Mouse (Mus musculus) kidney, adult 18-20 months (tissue): ENCODE results near the gene Tgfbrap1.

Experiments
- DNase-seq: peaks from one replicate; pipeline ENCODE4 v3.0.0; 2021

The Tgfbrap1 gene

DNA sequence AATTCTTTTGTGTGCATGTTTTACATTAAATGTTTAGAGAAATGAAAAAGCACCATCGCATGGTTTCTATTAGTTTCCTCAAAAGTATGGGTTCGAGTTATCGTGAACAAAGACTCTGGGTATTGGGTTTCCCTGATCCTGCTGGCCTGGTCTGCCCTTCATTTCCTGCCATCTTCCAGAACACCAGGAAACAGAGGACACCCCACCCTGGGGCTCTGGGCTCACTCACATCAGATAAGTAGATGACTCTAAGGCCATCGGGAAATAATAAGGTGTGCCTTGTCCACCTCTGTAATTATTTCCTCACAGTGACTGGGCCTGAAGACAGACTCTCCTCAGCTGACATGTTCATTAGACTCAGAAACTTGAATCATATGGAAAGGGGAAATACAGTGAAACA lies 88.0 kb downstream of the Tgfbrap1 start:
- DNase-seq, result no peak

DNA sequence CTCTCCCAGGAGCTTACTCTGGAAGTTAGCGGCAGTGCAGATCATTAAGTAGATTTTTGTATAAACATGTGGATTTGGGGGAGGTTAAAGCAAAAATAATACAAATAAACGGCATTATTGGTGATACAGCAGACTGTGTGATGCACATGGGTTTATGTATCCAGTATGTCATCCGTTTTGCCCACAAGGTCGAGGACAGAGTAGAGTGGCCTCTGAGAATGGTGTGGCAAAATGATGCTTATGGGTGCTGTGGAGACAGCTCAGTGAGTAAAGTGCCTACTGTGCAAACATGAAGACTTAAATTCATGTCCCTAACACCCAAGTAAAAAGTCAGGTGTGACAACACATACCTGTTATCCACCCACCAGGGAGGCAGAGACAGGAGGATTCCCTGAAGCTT lies 91.9 kb downstream of the Tgfbrap1 start:
- no peak for DNase-seq

DNA sequence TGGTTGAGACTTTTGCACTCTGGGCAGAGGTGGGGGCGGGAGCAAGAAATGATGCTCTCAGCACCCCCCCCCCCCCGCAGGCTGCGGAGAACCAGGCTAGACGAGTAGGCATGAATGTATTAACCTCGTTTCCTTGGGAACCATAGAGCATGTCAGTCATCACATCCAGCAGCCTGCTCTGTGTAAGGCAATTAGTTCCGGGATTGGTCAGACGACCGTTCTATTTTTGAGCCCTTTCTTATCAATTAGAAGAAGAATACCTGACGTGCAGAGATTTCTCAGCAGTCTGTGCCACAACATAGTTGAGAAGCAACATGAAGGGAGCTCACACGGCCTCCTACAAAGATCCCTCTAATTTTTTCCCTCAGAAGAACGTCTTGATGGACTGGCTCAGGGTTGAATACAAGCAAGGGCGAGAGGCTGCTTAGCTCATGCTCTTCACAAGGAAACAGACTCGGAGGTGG lies 92.4 kb downstream of the Tgfbrap1 start:
- no peak for DNase-seq
